Mouse (Mus musculus): ENCODE measurements around the gene Rcbtb2. TPM values are rescaled to one million over a fixed set of nuclear protein-coding genes. Genes with fewer than 3 reads are reported as not detected.
A peak's percentile ranks its signal among the peaks of the same experiment; 100 is the strongest.
"Not testable (repeated sequence)": the region's sequence is repeated elsewhere in the genome, so short reads cannot be mapped to it uniquely, and the experiment has no call there.

The Rcbtb2 gene
- polyA plus RNA-seq, 1 experiment from 2014 or later: 62.2 TPM

- peaks cover 6% of the 10 kb centered on the region for H3K4me1 ChIP-seq (ENCODE audit: control insufficient read depth, insufficient read depth, low read length)
- no peak overlapping the region for H3K4me3 ChIP-seq (ENCODE audit: low read length)
- 76% methylated on average over 1 of the region's 1 CpGs for WGBS
- H3K36me3 ChIP-seq (ENCODE audit: control insufficient read depth, insufficient read depth, low read length): no peaks in the 10 kb centered on the region
- H3K27ac ChIP-seq (ENCODE audit: low read length): peak overlapping the region; percentile 50
- H3K9me3 ChIP-seq (ENCODE audit: control insufficient read depth, low read length): no peaks in the 10 kb centered on the region
- ATAC-seq: no peak
- no peak overlapping the region for H3K9ac ChIP-seq (ENCODE audit: low read depth, low read length)
- no peaks in the 10 kb centered on the region for H3K27me3 ChIP-seq (replicated peaks; ENCODE audit: control insufficient read depth, insufficient read depth, low read length)
- H3K4me2 ChIP-seq (ENCODE audit: low read depth, low read length): no peak overlapping the region
Measured at GRCm38 (mm10) chr14:73111091-73111490, 11.7 kb upstream of the Rcbtb2 start.

GRCm38 (mm10) chr14:73112186-73112840, 10.5 kb upstream of the Rcbtb2 start:
- ATAC-seq: peak; percentile 36
- Histone ChIP-seq H3K9me3 (ENCODE audit: control insufficient read depth, low read length) (no peaks in the 10 kb centered on the region), H3K27me3 (replicated peaks; ENCODE audit: control insufficient read depth, insufficient read depth, low read length) (no peaks in the 10 kb centered on the region), H3K36me3 (ENCODE audit: control insufficient read depth, insufficient read depth, low read length) (no peaks in the 10 kb centered on the region), H3K4me3 (ENCODE audit: low read length) (no peak overlapping the region), H3K4me1 (ENCODE audit: control insufficient read depth, insufficient read depth, low read length) (peaks cover 6% of the 10 kb centered on the region), H3K27ac (ENCODE audit: low read length) (peak overlapping the region; percentile 48), H3K9ac (ENCODE audit: low read depth, low read length) (no peak overlapping the region), H3K4me2 (ENCODE audit: low read depth, low read length) (no peak overlapping the region)
- 50% methylated on average over 12 of the region's 12 CpGs for WGBS

DNA sequence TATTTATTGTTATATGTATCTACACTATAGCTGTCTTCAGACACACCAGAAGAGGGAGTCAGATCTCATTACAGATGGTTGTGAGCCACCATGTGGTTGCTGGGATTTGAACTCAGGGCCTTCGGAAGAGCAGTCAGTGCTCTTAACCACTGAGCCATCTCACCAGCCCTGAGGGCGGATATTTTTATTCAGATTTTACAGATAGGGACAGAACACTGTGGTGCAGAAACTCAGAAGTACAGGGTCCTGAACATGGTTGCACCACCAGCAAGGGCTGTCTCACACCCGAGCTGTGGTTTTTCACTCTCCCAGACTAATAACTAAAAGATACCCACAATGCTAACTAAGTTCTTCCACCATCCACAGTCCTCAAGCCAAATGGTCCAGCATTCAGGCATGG, 7.9 kb upstream of the Rcbtb2 start:
- H3K4me3 ChIP-seq (ENCODE audit: low read length); H3K4me2 ChIP-seq (ENCODE audit: low read depth, low read length); ATAC-seq; H3K27me3 ChIP-seq (replicated peaks; ENCODE audit: control insufficient read depth, insufficient read depth, low read length); H3K9ac ChIP-seq (ENCODE audit: low read depth, low read length); H3K9me3 ChIP-seq (ENCODE audit: control insufficient read depth, low read length); H3K4me1 ChIP-seq (ENCODE audit: control insufficient read depth, insufficient read depth, low read length); H3K36me3 ChIP-seq (ENCODE audit: control insufficient read depth, insufficient read depth, low read length); H3K27ac ChIP-seq (ENCODE audit: low read length): not testable (repeated sequence)
- 94% methylated on average over 3 of the region's 3 CpGs for WGBS

- no peaks in the 10 kb centered on the region for H3K27me3 ChIP-seq (replicated peaks; ENCODE audit: control insufficient read depth, insufficient read depth, low read length)
- WGBS: 79% methylated on average over 2 of the region's 2 CpGs
Measured at GRCm38 (mm10) chr14:73116301-73116700, 6.5 kb upstream of the Rcbtb2 start.

GRCm38 (mm10) chr14:73116938-73117337, 5.9 kb upstream of the Rcbtb2 start:
- Histone ChIP-seq H3K9ac (ENCODE audit: low read depth, low read length) (peak overlapping the region; percentile 9; the same call in 1 of the 2 replicates), H3K4me1 (ENCODE audit: control insufficient read depth, insufficient read depth, low read length) (peaks cover 9% of the 10 kb centered on the region; the same call in 1 of the 2 replicates), H3K36me3 (ENCODE audit: control insufficient read depth, insufficient read depth, low read length) (no peaks in the 10 kb centered on the region), H3K27me3 (replicated peaks; ENCODE audit: control insufficient read depth, insufficient read depth, low read length) (no peaks in the 10 kb centered on the region), H3K9me3 (ENCODE audit: control insufficient read depth, low read length) (no peaks in the 10 kb centered on the region), H3K4me2 (ENCODE audit: low read depth, low read length) (peak overlapping the region; percentile 19; the same call in 1 of the 2 replicates), H3K4me3 (ENCODE audit: low read length) (no peak overlapping the region), H3K27ac (ENCODE audit: low read length) (peak overlapping the region; percentile 11; the same call in 1 of the 2 replicates)
- 43% methylated on average over 9 of the region's 9 CpGs for WGBS
- ATAC-seq: no peak

More at GRCm38 (mm10) chr14:73116301-73116700, 6.5 kb upstream of the Rcbtb2 start:
- H3K36me3 ChIP-seq (ENCODE audit: control insufficient read depth, insufficient read depth, low read length): no peaks in the 10 kb centered on the region
- ATAC-seq: no peak
- H3K27ac ChIP-seq (ENCODE audit: low read length): no peak overlapping the region
- H3K4me3 ChIP-seq (ENCODE audit: low read length): no peak overlapping the region
- H3K9ac ChIP-seq (ENCODE audit: low read depth, low read length): no peak overlapping the region
- H3K4me1 ChIP-seq (ENCODE audit: control insufficient read depth, insufficient read depth, low read length): peaks cover 9% of the 10 kb centered on the region; the same call in 1 of the 2 replicates
- H3K9me3 ChIP-seq (ENCODE audit: control insufficient read depth, low read length): no peaks in the 10 kb centered on the region
- no peak overlapping the region for H3K4me2 ChIP-seq (ENCODE audit: low read depth, low read length)

DNA sequence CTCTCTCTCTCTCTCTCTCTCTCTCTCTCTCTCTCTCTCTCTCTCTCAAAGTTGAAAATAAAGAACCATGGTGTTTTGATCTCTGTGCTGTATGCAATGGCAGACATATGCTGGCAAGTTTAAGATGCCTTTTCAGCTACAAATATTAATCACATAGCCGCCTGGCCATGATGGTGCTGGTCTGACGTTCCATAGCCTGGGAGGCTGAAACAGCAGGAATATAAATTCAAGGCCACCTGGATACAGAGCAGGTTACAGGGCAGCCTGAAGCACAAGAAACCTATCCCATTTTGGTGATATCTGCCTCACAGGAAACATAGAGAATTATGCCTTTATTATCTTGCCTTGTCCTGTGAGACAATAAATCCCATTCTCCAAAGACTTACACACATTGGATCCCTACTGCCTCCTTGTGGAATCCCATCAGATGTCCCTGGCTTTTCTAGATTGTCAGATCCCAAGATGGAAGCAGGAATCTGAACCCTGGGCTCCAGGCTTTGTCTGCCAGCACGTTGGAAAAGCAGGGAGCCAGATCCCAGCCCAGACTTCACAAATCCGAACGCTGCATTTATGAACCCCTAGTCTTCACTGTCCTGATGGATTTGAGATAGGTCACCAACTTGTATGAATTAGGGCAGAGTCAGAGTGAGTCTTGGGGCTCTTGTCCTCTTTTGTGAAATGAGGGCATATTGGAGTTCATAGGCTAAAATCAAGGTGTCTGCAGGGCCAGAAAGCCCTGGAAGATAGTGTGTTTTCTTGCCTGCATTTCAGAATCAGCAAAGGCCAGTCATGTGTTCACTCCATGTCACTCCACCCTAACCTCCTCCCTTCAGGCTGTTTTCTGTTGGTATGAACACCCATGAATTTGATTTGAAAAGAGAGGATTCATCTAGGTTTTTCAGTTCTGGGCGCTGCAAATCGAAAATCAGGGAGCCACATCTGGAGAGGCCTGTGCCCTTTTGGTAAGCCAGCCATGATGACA, 5.1 kb upstream of the Rcbtb2 start:
- H3K27me3 ChIP-seq (replicated peaks; ENCODE audit: control insufficient read depth, insufficient read depth, low read length): no peaks in the 10 kb centered on the region
- WGBS: 75% methylated on average over 7 of the region's 7 CpGs
- no peak overlapping the region for H3K4me2 ChIP-seq (ENCODE audit: low read depth, low read length)

DNA sequence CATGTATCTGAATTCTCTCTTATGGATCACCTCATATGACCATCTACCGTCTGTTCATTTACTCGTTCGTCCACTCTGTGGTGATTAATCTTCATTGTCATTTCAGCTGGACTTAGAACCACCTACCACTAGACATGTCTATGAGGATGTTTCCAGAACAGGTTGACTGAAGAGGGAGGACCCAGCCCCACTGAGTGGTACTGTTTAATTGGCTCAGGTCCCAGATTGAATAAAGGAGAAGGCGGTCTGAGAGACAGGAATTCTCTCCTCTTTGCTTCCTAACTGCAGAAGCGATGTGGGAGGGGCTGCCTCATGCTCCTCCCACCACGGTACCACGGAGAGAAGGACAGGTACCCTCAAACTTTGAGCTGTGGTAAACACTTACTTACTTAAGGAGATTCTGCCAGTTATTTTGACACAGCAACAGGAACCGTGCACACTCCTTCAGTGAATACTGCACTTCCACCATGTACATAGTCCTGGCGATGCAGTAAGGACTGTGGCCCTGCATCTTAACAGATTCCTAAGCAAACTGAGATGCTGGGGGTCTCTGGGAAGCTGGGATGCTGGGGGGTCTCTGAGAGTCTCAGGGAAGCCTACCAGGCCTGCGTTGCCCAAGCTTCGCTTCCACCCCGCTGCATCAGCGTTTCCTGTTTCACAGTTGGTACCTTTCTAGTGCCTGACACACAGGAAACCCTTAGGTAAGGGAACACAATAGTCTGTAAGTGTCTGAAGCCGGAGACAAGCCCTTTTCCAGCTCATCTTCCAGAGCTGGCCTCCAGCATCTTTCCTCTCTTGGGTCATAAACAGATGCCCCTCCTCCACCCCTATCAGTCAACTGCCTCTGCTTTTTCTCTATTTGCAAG, 4.1 kb upstream of the Rcbtb2 start:
- Histone ChIP-seq H3K4me2 (ENCODE audit: low read depth, low read length) (no peak overlapping the region), H3K36me3 (ENCODE audit: control insufficient read depth, insufficient read depth, low read length) (no peaks in the 10 kb centered on the region), H3K27me3 (replicated peaks; ENCODE audit: control insufficient read depth, insufficient read depth, low read length) (no peaks in the 10 kb centered on the region), H3K4me3 (ENCODE audit: low read length) (no peak overlapping the region), H3K9ac (ENCODE audit: low read depth, low read length) (no peak overlapping the region), H3K4me1 (ENCODE audit: control insufficient read depth, insufficient read depth, low read length) (0 out of 2 replicates have a peak, but pooled peaks cover 8% of the 10 kb centered on the region), H3K9me3 (ENCODE audit: control insufficient read depth, low read length) (no peaks in the 10 kb centered on the region), H3K27ac (ENCODE audit: low read length) (no peak overlapping the region; the same call in 1 of the 2 replicates)
- no peak for ATAC-seq
- 71% methylated on average over 14 of the region's 14 CpGs for WGBS

More for the DNA sequence above, 5.1 kb upstream of the Rcbtb2 start:
- Histone ChIP-seq H3K9me3 (ENCODE audit: control insufficient read depth, low read length) (no peaks in the 10 kb centered on the region), H3K36me3 (ENCODE audit: control insufficient read depth, insufficient read depth, low read length) (no peaks in the 10 kb centered on the region), H3K9ac (ENCODE audit: low read depth, low read length) (no peak overlapping the region), H3K4me1 (ENCODE audit: control insufficient read depth, insufficient read depth, low read length) (0 out of 2 replicates have a peak, but pooled peaks cover 8% of the 10 kb centered on the region), H3K4me3 (ENCODE audit: low read length) (no peak overlapping the region), H3K27ac (ENCODE audit: low read length) (no peak overlapping the region)
- peak; percentile 41; the same call in 1 of the 2 replicates for ATAC-seq

GRCm38 (mm10) chr14:73119459-73119858, 3.4 kb upstream of the Rcbtb2 start:
- ATAC-seq: no peak
- Histone ChIP-seq H3K4me1 (ENCODE audit: control insufficient read depth, insufficient read depth, low read length) (0 out of 2 replicates have a peak, but pooled peaks cover 8% of the 10 kb centered on the region), H3K36me3 (ENCODE audit: control insufficient read depth, insufficient read depth, low read length) (no peaks in the 10 kb centered on the region), H3K27ac (ENCODE audit: low read length) (no peak overlapping the region), H3K4me3 (ENCODE audit: low read length) (no peak overlapping the region), H3K9ac (ENCODE audit: low read depth, low read length) (no peak overlapping the region), H3K27me3 (replicated peaks; ENCODE audit: control insufficient read depth, insufficient read depth, low read length) (no peaks in the 10 kb centered on the region), H3K4me2 (ENCODE audit: low read depth, low read length) (no peak overlapping the region), H3K9me3 (ENCODE audit: control insufficient read depth, low read length) (no peaks in the 10 kb centered on the region)
- WGBS: 44% methylated on average over 6 of the region's 6 CpGs

Measured in intestine, embryonic 16.5 days (tissue).